Mouse (Mus musculus) adrenal gland, adult (tissue): Measurements from ENCODE around the gene Ehmt2.
"Not testable (repeated sequence)": the region's sequence is repeated elsewhere in the genome, so short reads cannot be mapped to it uniquely, and the experiment has no call there.

Experiments used
- DNase-seq, 2 experiments: peaks; one replicate each; pipeline ENCODE4 v3.0.0; 2022 to 2023; ENCODE audit warnings: low spot score in 1 of 2; ENCODE audit not compliant: inconsistent age in 2 of 2

Ehmt2 gene

GRCm38 (mm10) chr17:34950514-34951455, 52.5 kb downstream of the Ehmt2 start:
- DNase-seq = peak; percentile 53 to 76

GRCm38 (mm10) chr17:34951636-34952377, 53.5 kb downstream of the Ehmt2 start:
- DNase-seq = no peak

GRCm38 (mm10) chr17:34952378-34953040, 54.2 kb downstream of the Ehmt2 start:
- peak; percentile 81 to 94 for DNase-seq

DNA sequence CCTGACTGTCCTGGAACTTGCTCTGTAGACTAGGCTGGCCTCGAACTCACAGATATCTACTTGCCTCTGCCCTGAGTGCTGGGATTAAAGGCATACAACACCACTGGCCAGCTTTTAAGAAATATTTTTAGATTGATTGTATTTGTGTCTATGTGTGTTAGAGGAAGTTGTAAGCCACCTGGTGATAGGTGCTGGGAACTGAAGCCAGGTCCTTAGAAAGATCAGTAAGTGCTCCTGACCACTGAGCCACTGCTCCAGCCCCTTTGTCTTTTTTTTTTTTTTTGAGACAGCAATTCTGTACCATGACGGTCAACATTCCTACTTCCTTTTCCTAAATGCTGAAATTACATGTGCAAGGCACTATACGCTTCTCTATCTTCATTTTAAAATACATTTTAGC, 55.0 kb downstream of the Ehmt2 start:
- no peak for DNase-seq

GRCm38 (mm10) chr17:34953904-34954303, 55.6 kb downstream of the Ehmt2 start:
- no peak for DNase-seq

DNA sequence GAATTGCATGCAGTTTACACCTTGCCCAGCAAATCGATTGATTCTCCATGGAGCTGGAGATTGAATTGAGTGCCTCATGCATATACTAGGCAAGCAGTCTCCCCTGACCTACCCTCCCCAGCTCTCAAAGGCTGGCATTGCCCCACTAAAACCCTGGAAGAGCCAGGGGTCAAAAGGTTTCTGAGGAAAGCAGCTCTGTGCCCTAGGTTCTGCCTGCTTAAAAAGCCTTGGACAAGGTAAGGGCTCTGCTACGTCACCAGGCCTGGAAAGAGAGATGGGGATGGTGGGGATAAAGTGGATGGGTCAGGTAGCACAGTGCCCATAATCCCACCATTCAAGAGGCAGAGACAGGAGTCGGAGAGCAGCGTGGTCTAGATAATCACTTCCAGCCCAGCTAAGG, 56.6 kb downstream of the Ehmt2 start:
- DNase-seq = peak in 1 of 2 experiments; percentile 25

DNA sequence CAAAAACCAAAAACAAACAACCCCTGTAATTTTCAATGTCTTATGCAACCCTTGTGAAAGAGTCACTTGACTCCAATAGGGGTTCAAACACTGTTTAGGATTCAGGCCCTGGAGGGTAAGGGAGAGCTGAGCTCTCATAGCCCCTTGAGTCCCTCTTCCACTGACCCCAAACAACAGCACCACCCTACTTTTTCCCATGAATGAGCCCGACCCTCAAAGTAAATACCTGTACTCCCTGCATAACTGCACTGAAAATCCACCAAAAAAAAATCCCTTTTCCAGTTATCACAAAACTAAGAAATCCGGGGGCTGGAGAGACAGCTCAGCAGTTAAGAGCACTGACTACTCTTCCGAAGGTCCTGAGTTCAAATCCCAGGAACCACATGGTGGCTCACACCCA, 57.6 kb downstream of the Ehmt2 start:
- DNase-seq = peak in 1 of 2 experiments; percentile 27

DNA sequence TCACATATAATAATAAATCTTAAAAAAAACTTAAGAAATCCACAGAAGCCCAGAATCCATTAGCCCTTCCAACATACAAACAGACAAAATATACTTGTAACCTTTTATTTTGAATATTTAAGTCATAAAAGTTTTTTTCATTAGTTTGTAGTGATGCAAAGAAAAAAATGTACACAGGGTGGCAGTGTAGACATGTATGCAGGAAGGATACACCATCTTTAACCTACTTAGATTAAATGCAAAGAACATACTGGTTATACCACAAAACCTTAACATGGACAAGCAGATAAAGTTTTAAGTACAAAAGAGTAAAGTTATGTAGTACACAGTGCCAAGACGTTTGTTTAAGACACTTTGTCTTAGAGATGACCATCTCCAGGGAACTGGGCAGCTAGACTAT, 58.1 kb downstream of the Ehmt2 start:
- peak in 1 of 2 experiments; percentile 55 for DNase-seq

GRCm38 (mm10) chr17:34957291-34957690, 59.0 kb downstream of the Ehmt2 start:
- not testable (repeated sequence) for DNase-seq

DNA sequence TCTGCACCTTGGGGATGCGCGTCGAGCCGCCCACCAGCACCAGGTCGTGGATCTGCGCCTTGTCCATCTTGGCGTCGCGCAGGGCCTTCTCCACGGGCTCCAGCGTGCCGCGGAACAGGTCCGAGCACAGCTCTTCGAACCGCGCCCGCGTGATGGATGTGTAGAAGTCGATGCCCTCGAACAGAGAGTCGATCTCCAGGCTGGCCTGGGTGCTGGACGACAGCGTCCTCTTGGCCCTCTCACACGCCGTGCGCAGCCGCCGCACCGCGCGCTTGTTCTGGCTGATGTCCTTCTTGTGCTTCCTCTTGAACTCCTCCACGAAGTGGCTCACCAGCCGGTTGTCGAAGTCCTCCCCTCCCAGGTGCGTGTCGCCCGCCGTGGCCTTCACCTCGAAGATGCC, 59.7 kb downstream of the Ehmt2 start:
- peak in 1 of 2 experiments; percentile 56 for DNase-seq

GRCm38 (mm10) chr17:34958734-34959129, 60.5 kb downstream of the Ehmt2 start:
- DNase-seq = not testable (repeated sequence)

DNA sequence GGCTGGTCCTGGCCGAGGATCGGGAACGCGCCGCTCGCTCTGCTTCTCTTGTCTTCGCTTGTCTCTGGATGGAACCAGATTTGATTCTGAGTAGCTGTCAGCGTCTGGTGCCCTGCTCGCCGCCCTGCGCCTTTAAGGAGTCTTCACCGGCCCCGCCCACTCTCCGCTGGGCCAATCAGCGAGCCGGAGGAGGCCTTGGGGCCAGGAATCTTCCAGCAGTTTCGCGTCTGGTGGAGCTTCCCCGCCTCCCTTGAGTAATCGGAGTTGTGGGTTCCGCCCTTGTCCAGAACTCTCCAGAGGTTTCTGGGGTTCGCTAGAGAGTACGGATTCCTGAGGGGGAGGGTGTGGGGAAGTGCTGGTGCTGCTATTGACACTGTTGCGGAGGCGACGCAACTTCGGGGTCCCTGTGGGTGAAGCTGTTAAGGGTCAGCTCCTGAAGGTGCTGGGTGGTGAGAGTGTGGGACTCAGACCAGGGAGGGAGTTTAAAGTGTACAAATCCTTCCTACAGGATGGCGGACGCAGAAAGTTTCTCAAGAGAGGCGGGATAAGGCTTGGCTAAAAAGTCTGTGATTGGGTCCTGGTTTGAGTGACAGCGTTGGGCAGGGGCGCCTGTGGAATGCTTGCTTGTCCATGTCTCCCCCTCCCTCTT, 61.0 kb downstream of the Ehmt2 start, which contains the start of gene Hspa1b:
Hspa1b (minus strand) TSS at position 109 of the 649 bp plus-strand sequence.
- peak; percentile 92 to 98 for DNase-seq

GRCm38 (mm10) chr17:34959881-34960515, 61.7 kb downstream of the Ehmt2 start:
- DNase-seq = peak; percentile 73 to 92

- peak in 1 of 2 experiments; percentile 74 for DNase-seq
These were observed 62.6 kb downstream of the Ehmt2 start for GRCm38 (mm10) chr17:34960702-34961493.

DNA sequence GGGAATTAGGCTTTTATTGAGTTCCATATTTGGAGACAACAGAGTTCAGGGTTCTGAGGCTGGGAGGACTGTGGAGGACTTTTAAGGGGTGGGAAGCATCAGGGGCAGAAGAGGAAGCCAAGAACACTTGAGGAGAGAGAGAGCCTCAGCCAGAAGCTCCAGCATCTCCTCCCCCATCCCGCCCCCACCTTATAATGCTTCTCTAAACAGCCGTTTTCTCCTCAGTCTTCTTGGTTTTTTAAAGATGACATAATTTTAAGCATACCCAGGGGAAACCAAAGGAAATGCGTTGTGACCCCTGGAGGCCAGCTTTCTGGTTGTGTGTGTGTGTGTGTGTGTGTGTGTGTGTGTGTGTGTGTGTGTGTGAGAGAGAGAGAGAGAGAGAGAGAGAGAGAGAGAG, 63.9 kb downstream of the Ehmt2 start:
- no peak for DNase-seq

GRCm38 (mm10) chr17:34962841-34963240, 64.6 kb downstream of the Ehmt2 start:
- DNase-seq = no peak
